Mouse (Mus musculus): Measurements from ENCODE around the gene Hrh2. TPM values are rescaled to one million over a fixed set of nuclear protein-coding genes. Genes with fewer than 3 reads are reported as not detected.

The Hrh2 gene
- polyA plus RNA-seq, 1 experiment from 2014 or later, result 0.04 TPM

DNA sequence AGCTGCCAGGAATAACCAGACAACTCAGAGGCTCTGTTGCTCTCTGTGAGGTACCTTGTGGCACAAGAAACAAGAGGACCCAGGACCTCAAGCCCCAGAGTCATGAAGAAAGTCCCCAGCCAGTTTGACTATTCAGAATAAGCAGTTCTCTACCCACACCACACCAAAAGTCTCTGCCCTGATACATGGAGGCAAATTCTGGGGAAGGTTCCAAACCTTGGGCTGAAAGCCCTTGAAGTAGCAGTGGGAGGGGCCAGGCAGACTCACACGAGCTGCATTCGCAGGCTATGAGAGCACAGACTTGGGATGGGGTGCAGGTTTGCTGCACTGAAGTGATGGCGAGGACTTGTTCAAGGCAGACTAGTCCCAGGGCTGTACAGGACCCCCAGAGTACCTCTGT is 20.2 kb upstream of the Hrh2 start:
- Histone ChIP-seq H3K9me3 (ENCODE audit: control insufficient read depth) (no peaks in the 10 kb centered on the region; the same call in 1 of the 2 replicates), H3K27ac (ENCODE audit: low read depth, low read length) (no peak overlapping the region), H3K4me3 (ENCODE audit: low read depth, low read length) (no peak overlapping the region), H3K27me3 (replicated peaks; ENCODE audit: control insufficient read depth, insufficient read depth, low read length) (no peaks in the 10 kb centered on the region), H3K4me2 (replicated peaks; ENCODE audit: low read depth) (no peak overlapping the region), H3K4me1 (replicated peaks; ENCODE audit: control insufficient read depth, insufficient read depth, low read length) (no peaks in the 10 kb centered on the region), H3K9ac (ENCODE audit: low read depth, low read length) (no peak overlapping the region), H3K36me3 (ENCODE audit: control insufficient read depth, insufficient read depth) (no peaks in the 10 kb centered on the region)
- ATAC-seq, result no peak
- no peak for TF ChIP-seq CTCF (IDR thresholded peaks at IDR 0.05; ENCODE audit: low read depth)
- WGBS, result 52% methylated on average over 3 of the region's 3 CpGs

DNA sequence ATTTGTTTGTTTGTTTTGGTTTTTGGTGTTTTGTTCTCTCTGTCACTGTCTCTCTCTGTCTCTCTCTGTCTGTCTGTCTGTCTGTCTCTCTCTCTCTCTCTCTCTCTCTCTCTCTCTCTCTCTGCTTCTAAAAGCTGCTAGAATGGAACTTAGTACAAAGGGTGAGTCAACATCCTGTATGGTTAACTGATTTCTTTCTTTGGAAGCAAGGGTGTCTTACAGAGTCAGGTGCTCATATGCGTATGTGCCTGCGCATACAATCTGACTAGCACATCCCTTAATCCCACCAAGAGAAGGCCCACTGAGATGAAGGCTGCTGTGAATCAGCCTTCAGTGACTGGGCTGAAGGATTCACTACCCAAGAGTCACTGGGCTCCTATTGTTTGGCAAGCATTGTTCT is 18.0 kb upstream of the Hrh2 start:
- Histone ChIP-seq H3K4me1 (replicated peaks; ENCODE audit: control insufficient read depth, insufficient read depth, low read length) (no peaks in the 10 kb centered on the region), H3K36me3 (ENCODE audit: control insufficient read depth, insufficient read depth) (no peaks in the 10 kb centered on the region), H3K27ac (ENCODE audit: low read depth, low read length) (no peak overlapping the region), H3K4me2 (replicated peaks; ENCODE audit: low read depth) (no peak overlapping the region), H3K9me3 (ENCODE audit: control insufficient read depth) (no peaks in the 10 kb centered on the region; the same call in 1 of the 2 replicates), H3K9ac (ENCODE audit: low read depth, low read length) (no peak overlapping the region), H3K4me3 (ENCODE audit: low read depth, low read length) (no peak overlapping the region), H3K27me3 (replicated peaks; ENCODE audit: control insufficient read depth, insufficient read depth, low read length) (no peaks in the 10 kb centered on the region)
- ATAC-seq, result no peak
- 100% methylated on average over 2 of the region's 2 CpGs for WGBS
- no peak for TF ChIP-seq CTCF (IDR thresholded peaks at IDR 0.05; ENCODE audit: low read depth)

GRCm38 (mm10) chr13:54174703-54175102 is 17.2 kb upstream of the Hrh2 start:
- Histone ChIP-seq H3K9me3 (ENCODE audit: control insufficient read depth) (no peaks in the 10 kb centered on the region; the same call in 1 of the 2 replicates), H3K4me3 (ENCODE audit: low read depth, low read length) (no peak overlapping the region), H3K27ac (ENCODE audit: low read depth, low read length) (no peak overlapping the region), H3K4me1 (replicated peaks; ENCODE audit: control insufficient read depth, insufficient read depth, low read length) (no peaks in the 10 kb centered on the region), H3K9ac (ENCODE audit: low read depth, low read length) (no peak overlapping the region), H3K36me3 (ENCODE audit: control insufficient read depth, insufficient read depth) (no peaks in the 10 kb centered on the region), H3K27me3 (replicated peaks; ENCODE audit: control insufficient read depth, insufficient read depth, low read length) (no peaks in the 10 kb centered on the region), H3K4me2 (replicated peaks; ENCODE audit: low read depth) (no peak overlapping the region)
- 85% methylated on average over 4 of the region's 4 CpGs for WGBS
- ATAC-seq, result no peak
- TF ChIP-seq CTCF (IDR thresholded peaks at IDR 0.05; ENCODE audit: low read depth), result peak; percentile 32; the same call in 1 of the 2 replicates

- H3K4me2 ChIP-seq (replicated peaks; ENCODE audit: low read depth), result no peak overlapping the region
- WGBS, result 79% methylated on average over 8 of the region's 8 CpGs
- H3K4me1 ChIP-seq (replicated peaks; ENCODE audit: control insufficient read depth, insufficient read depth, low read length), result no peaks in the 10 kb centered on the region
- H3K27ac ChIP-seq (ENCODE audit: low read depth, low read length), result no peak overlapping the region
- no peaks in the 10 kb centered on the region for H3K36me3 ChIP-seq (ENCODE audit: control insufficient read depth, insufficient read depth)
- H3K27me3 ChIP-seq (replicated peaks; ENCODE audit: control insufficient read depth, insufficient read depth, low read length), result no peaks in the 10 kb centered on the region
- no peak overlapping the region for H3K4me3 ChIP-seq (ENCODE audit: low read depth, low read length)
- no peak for TF ChIP-seq CTCF (IDR thresholded peaks at IDR 0.05; ENCODE audit: low read depth)
- no peak overlapping the region for H3K9ac ChIP-seq (ENCODE audit: low read depth, low read length)
- no peak for ATAC-seq
- no peaks in the 10 kb centered on the region; the same call in 1 of the 2 replicates for H3K9me3 ChIP-seq (ENCODE audit: control insufficient read depth)
Measured at GRCm38 (mm10) chr13:54175426-54175825, 16.5 kb upstream of the Hrh2 start.

- no peak overlapping the region for H3K9ac ChIP-seq (ENCODE audit: low read depth, low read length)
- H3K4me2 ChIP-seq (replicated peaks; ENCODE audit: low read depth), result no peak overlapping the region
- H3K27me3 ChIP-seq (replicated peaks; ENCODE audit: control insufficient read depth, insufficient read depth, low read length), result no peaks in the 10 kb centered on the region
- no peak for ATAC-seq
- 74% methylated on average over 4 of the region's 4 CpGs for WGBS
- H3K4me1 ChIP-seq (replicated peaks; ENCODE audit: control insufficient read depth, insufficient read depth, low read length), result no peaks in the 10 kb centered on the region
- H3K9me3 ChIP-seq (ENCODE audit: control insufficient read depth), result no peaks in the 10 kb centered on the region; the same call in 1 of the 2 replicates
- TF ChIP-seq CTCF (IDR thresholded peaks at IDR 0.05; ENCODE audit: low read depth), result no peak
- H3K4me3 ChIP-seq (ENCODE audit: low read depth, low read length), result no peak overlapping the region
- H3K27ac ChIP-seq (ENCODE audit: low read depth, low read length), result no peak overlapping the region
- no peaks in the 10 kb centered on the region for H3K36me3 ChIP-seq (ENCODE audit: control insufficient read depth, insufficient read depth)
Measured at GRCm38 (mm10) chr13:54176406-54177020, 15.4 kb upstream of the Hrh2 start.

- no peaks in the 10 kb centered on the region for H3K4me1 ChIP-seq (replicated peaks; ENCODE audit: control insufficient read depth, insufficient read depth, low read length)
- no peaks in the 10 kb centered on the region; the same call in 1 of the 2 replicates for H3K9me3 ChIP-seq (ENCODE audit: control insufficient read depth)
- 73% methylated on average over 2 of the region's 2 CpGs for WGBS
- no peak overlapping the region for H3K4me3 ChIP-seq (ENCODE audit: low read depth, low read length)
- no peaks in the 10 kb centered on the region for H3K27me3 ChIP-seq (replicated peaks; ENCODE audit: control insufficient read depth, insufficient read depth, low read length)
- H3K27ac ChIP-seq (ENCODE audit: low read depth, low read length), result no peak overlapping the region
- no peak overlapping the region for H3K4me2 ChIP-seq (replicated peaks; ENCODE audit: low read depth)
- no peak for ATAC-seq
- TF ChIP-seq CTCF (IDR thresholded peaks at IDR 0.05; ENCODE audit: low read depth), result no peak
- H3K9ac ChIP-seq (ENCODE audit: low read depth, low read length), result no peak overlapping the region
- H3K36me3 ChIP-seq (ENCODE audit: control insufficient read depth, insufficient read depth), result no peaks in the 10 kb centered on the region
Measured at GRCm38 (mm10) chr13:54177346-54177745, 14.6 kb upstream of the Hrh2 start.
